Mouse (Mus musculus) cerebellum, postnatal 10 days (tissue): ENCODE results near the gene Leprot.

ENCODE experiments used
- DNase-seq, 2 experiments: peaks; one replicate each; pipeline ENCODE4 v3.0.0; 2021; ENCODE audit warnings: mixed read lengths in 2 of 2

Gene Leprot

GRCm38 (mm10) chr4:101669161-101669560 lies 21.6 kb downstream of the Leprot start:
- DNase-seq = no peak

- DNase-seq = no peak
Measured at GRCm38 (mm10) chr4:101669811-101670210, 22.3 kb downstream of the Leprot start.

DNA sequence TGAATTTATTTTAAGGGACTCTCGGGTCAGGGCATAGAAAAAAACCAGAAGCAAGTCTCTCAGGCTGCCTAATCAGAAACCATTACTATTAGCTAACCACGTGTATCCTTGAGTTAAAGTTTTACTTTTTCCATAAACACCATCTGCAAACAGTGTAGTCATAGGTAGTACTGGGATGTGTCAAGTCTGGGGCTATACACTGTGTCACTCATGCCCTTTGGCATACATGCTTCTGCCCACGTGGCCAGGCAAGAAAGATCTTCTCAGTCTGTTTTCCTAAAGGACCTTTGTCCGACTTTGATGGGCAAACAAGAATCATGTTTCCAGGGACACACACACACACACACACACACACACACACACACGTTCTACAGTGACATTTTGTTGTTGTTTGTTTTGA lies 27.3 kb downstream of the Leprot start:
- DNase-seq = no peak

- DNase-seq = no peak
Measured at GRCm38 (mm10) chr4:101675726-101676125, 28.2 kb downstream of the Leprot start.

DNA sequence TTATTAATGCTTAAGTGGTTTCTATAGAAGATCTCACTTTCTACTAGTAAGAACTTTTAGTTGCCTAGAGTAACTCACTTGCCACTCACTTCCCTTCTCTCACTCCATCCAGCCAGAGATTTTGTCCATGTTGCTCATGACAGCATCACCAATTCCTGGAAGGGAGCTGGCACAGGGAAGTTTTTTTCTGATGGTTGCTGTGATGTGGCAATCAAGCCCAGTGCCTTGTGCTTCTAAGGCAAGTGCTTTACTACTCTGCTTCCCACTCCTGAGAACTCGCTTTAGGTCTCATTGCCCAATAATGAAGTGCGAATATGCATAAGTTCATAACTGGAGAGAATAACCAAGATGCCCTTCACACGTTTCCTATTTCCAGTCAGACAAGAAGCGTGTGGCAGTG lies 35.1 kb downstream of the Leprot start:
- no peak for DNase-seq

GRCm38 (mm10) chr4:101683086-101683485 lies 35.6 kb downstream of the Leprot start:
- DNase-seq = no peak

DNA sequence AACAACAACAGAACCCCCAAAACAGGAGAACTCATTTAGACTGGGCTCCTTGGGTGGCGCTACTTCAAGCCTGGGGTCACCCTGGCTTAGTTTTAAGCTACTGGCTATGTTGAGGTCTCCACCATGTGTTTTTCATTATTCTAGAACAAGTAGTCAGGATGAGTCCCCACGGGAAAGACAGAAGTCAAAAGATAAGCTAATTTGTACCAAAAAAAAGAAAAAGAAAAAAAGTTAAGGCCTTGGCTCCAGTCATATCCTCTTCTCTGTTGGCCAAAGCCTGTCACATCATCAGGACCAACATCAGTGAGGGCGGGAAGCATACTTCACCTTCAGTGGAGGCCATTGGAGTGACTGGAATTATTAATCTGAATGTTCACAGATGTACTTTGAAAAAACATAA lies 37.3 kb downstream of the Leprot start:
- DNase-seq = no peak

DNA sequence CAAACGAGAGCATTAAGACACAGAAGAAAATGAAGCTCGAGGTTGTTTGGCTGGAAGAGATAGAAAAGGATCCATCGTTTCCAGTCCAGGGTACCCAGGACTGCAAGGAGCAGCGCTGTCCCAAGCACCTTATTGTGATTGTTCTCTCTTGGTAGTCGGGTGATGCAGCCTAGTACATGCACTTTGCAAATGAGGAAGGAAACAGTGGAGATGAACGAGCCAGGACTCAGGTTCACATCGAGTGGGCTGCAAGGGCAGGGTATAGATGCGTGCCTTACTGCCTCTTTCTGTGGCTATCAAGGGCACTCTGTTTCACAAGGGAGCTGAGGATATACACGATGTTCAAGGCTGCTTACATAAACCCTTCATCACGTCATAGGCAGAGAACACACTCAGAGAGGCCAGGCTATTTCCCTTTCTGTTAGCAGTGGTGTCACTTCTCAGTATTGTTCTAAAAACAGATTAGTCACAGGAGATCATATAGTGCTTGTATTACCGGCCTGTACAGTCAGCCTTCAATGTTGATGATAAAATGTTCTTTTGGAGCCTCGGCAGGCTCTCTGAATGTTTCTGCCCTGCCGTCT lies 38.8 kb downstream of the Leprot start:
- DNase-seq = no peak

DNA sequence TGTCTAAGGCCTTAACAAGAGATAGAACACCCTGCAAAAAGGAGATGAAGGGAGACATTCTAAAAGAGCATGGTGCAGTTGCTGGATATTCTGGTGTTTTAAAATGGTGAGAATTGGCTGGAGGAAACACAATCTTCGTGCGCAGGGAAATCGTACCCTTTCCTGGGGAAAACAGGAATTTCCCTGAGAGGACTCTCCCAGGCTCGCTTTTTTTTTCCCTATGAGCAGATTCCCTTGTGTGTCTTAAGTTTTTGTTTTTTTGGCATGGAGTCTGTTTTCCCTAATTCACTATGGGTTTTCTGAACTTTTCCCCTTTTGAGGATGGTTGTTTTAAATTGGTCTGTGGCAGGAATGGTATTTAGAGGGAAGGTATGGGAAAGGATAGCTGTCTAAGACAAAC lies 41.7 kb downstream of the Leprot start:
- no peak for DNase-seq

DNA sequence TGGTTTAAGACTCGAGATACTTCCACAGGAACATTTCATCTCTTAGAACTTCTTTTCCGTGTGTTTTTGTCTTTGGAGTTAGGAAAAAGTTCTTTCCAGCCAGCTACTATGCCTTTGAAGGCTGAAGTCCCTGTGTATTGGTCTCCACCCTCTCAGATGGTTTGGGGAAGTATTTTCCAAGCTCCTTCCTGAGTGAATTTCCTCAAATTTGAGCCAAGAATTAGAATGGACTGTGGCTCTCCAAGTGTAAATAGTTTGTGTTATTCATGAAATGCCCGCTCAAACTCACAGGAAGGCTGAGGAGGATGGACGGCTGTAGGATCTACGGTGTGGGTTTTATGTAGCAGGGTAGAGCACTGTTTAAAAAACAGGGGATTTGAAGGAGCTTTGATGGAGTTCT lies 42.1 kb downstream of the Leprot start:
- DNase-seq = no peak

GRCm38 (mm10) chr4:101692892-101693291 lies 45.4 kb downstream of the Leprot start:
- DNase-seq = peak; percentile 33 to 47

DNA sequence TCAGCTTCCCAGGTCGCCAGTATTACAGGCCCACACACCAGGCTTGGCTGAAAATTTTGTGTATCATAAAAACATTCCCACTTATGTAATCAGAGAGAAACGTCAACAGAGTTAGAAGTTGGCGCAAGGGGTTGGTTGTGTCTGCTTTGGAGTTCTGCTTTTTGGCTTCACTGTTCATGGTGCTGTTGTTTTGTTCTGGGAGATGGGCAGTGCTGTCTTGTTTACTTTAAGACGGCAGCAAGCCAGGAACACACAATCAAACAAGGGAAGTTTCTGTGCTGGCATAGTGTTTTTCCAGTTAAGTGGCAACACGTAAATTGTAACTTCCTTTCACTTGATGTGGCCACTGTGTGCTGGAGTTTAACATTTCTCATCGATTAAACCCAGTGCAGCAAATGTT lies 47.0 kb downstream of the Leprot start:
- no peak for DNase-seq

DNA sequence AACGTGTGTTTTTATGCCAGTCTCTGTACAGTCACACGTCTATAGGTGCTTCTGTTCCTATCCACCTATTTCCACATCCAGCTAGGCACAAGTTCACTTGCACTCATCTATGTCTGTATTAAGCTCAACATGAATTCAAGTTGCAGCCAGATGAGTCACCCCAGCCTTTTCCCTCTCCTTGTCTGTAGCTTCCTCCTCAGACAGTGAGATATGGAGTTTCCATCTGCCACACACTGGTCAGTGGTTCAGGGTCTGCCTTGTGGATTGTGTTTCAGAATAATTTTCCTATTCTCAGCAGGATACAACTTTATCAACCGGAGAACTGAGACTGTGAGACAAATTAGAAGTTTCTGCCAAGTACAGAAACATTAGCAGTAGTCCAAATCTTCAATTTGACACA lies 49.7 kb downstream of the Leprot start:
- no peak for DNase-seq

DNA sequence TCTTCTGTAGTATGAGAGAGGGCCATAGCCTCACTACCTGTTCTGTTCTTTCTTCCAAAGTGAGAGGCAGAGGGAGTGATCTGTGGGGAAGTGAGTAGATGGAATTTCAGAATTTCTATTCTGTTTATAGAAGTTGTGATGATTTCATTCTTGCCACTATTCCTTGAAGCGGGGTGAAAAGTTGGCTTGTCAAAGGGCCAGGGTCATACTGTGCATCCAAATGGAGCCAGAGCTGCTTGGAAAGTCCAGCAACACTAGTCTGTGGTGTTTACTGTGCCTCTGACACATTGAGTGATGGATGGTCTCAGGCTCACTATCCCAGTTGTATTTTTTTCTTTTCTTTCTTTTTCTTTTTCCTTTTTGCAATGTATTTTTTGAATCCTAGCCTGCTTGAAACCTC lies 51.9 kb downstream of the Leprot start:
- peak; percentile 23 to 48 for DNase-seq

- DNase-seq = no peak
Measured at GRCm38 (mm10) chr4:101700892-101701640, 53.5 kb downstream of the Leprot start.

DNA sequence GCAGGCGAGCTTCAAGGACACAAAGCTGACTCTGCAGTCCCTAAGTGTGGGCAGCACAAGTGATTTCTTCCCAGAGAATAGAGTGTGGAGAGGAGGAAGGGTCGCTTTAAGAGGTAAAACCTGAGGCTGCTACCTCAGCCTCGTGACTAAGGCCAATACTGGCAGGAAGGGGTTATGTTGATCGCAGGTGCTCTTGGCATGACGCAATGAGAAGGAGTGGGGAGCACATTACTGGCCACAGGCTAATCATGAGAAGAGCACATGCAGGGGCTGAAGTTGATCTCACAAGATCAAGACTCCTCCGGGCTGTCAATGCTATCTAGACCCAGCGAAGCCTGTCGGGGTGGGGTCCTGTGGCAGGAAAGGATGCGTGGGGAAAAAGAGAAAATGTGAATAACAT lies 57.8 kb downstream of the Leprot start:
- no peak for DNase-seq

- no peak for DNase-seq
Measured at GRCm38 (mm10) chr4:101707234-101707633, 59.7 kb downstream of the Leprot start.

GRCm38 (mm10) chr4:101707953-101708352 lies 60.4 kb downstream of the Leprot start:
- DNase-seq = no peak
